Mouse (Mus musculus): ENCODE results near the gene Nfx1. TPM values are rescaled to one million over a fixed set of nuclear protein-coding genes. Genes with fewer than 3 reads are reported as not detected.

Nfx1 gene
- polyA plus RNA-seq, 1 experiment from 2014 or later = 70.5 TPM

- Histone ChIP-seq H3K4me3 (ENCODE audit: low read length) (no peak overlapping the region), H3K27ac (ENCODE audit: low read length) (no peak overlapping the region), H3K4me2 (ENCODE audit: low read depth, low read length) (no peak overlapping the region), H3K4me1 (ENCODE audit: control insufficient read depth, insufficient read depth, low read length) (0 out of 2 replicates have a peak, but pooled peaks cover 2% of the 10 kb centered on the region), H3K9me3 (ENCODE audit: control insufficient read depth, low read length) (no peaks in the 10 kb centered on the region), H3K27me3 (replicated peaks; ENCODE audit: control insufficient read depth, insufficient read depth, low read length) (no peaks in the 10 kb centered on the region), H3K9ac (ENCODE audit: low read depth, low read length) (no peak overlapping the region), H3K36me3 (ENCODE audit: control insufficient read depth, insufficient read depth, low read length) (peaks cover under 1% of the 10 kb centered on the region; the same call in 1 of the 2 replicates)
- no peak for ATAC-seq
- 92% methylated on average over 5 of the region's 5 CpGs for WGBS
Measured at GRCm38 (mm10) chr4:41029372-41029771, 58.7 kb downstream of the Nfx1 start.

- Histone ChIP-seq H3K27ac (ENCODE audit: low read length) (no peak overlapping the region), H3K4me3 (ENCODE audit: low read length) (no peak overlapping the region), H3K36me3 (ENCODE audit: control insufficient read depth, insufficient read depth, low read length) (no peaks in the 10 kb centered on the region; the same call in 1 of the 2 replicates), H3K9ac (ENCODE audit: low read depth, low read length) (0 out of 2 replicates have a peak overlapping the region, but pooled peaks have one; percentile 10), H3K9me3 (ENCODE audit: control insufficient read depth, low read length) (no peaks in the 10 kb centered on the region), H3K4me2 (ENCODE audit: low read depth, low read length) (no peak overlapping the region), H3K4me1 (ENCODE audit: control insufficient read depth, insufficient read depth, low read length) (0 out of 2 replicates have a peak, but pooled peaks cover 2% of the 10 kb centered on the region), H3K27me3 (replicated peaks; ENCODE audit: control insufficient read depth, insufficient read depth, low read length) (no peaks in the 10 kb centered on the region)
- no peak for ATAC-seq
- 83% methylated on average over 3 of the region's 3 CpGs for WGBS
Measured at GRCm38 (mm10) chr4:41031242-41031641, 60.5 kb downstream of the Nfx1 start.

- H3K36me3 ChIP-seq (ENCODE audit: control insufficient read depth, insufficient read depth, low read length) = no peaks in the 10 kb centered on the region
- H3K4me1 ChIP-seq (ENCODE audit: control insufficient read depth, insufficient read depth, low read length) = no peaks in the 10 kb centered on the region; the same call in 1 of the 2 replicates
- no peak overlapping the region for H3K9ac ChIP-seq (ENCODE audit: low read depth, low read length)
- no peak overlapping the region for H3K4me3 ChIP-seq (ENCODE audit: low read length)
- WGBS = 56% methylated on average over 3 of the region's 3 CpGs
- ATAC-seq = no peak
- H3K27me3 ChIP-seq (replicated peaks; ENCODE audit: control insufficient read depth, insufficient read depth, low read length) = no peaks in the 10 kb centered on the region
- no peak overlapping the region for H3K4me2 ChIP-seq (ENCODE audit: low read depth, low read length)
- H3K27ac ChIP-seq (ENCODE audit: low read length) = no peak overlapping the region
- H3K9me3 ChIP-seq (ENCODE audit: control insufficient read depth, low read length) = no peaks in the 10 kb centered on the region
Measured at GRCm38 (mm10) chr4:41037942-41038341, 67.2 kb downstream of the Nfx1 start.

- H3K4me3 ChIP-seq (ENCODE audit: low read length) = no peak overlapping the region
- H3K27me3 ChIP-seq (replicated peaks; ENCODE audit: control insufficient read depth, insufficient read depth, low read length) = no peaks in the 10 kb centered on the region
- ATAC-seq = no peak
- no peak overlapping the region for H3K9ac ChIP-seq (ENCODE audit: low read depth, low read length)
- H3K4me1 ChIP-seq (ENCODE audit: control insufficient read depth, insufficient read depth, low read length) = peaks cover 9% of the 10 kb centered on the region
- 58% methylated on average over 7 of the region's 7 CpGs for WGBS
- H3K9me3 ChIP-seq (ENCODE audit: control insufficient read depth, low read length) = no peaks in the 10 kb centered on the region
- no peaks in the 10 kb centered on the region for H3K36me3 ChIP-seq (ENCODE audit: control insufficient read depth, insufficient read depth, low read length)
- no peak overlapping the region for H3K4me2 ChIP-seq (ENCODE audit: low read depth, low read length)
- no peak overlapping the region for H3K27ac ChIP-seq (ENCODE audit: low read length)
Measured at GRCm38 (mm10) chr4:41040983-41041382, 70.3 kb downstream of the Nfx1 start.

- Histone ChIP-seq H3K27ac (ENCODE audit: low read length) (no peak overlapping the region), H3K9ac (ENCODE audit: low read depth, low read length) (no peak overlapping the region), H3K4me3 (ENCODE audit: low read length) (no peak overlapping the region), H3K4me2 (ENCODE audit: low read depth, low read length) (no peak overlapping the region), H3K4me1 (ENCODE audit: control insufficient read depth, insufficient read depth, low read length) (peaks cover 9% of the 10 kb centered on the region), H3K36me3 (ENCODE audit: control insufficient read depth, insufficient read depth, low read length) (no peaks in the 10 kb centered on the region), H3K27me3 (replicated peaks; ENCODE audit: control insufficient read depth, insufficient read depth, low read length) (no peaks in the 10 kb centered on the region), H3K9me3 (ENCODE audit: control insufficient read depth, low read length) (no peaks in the 10 kb centered on the region)
- WGBS = 63% methylated on average over 12 of the region's 12 CpGs
- ATAC-seq = peak; percentile 24
Measured at GRCm38 (mm10) chr4:41042880-41043279, 72.2 kb downstream of the Nfx1 start.

GRCm38 (mm10) chr4:41043961-41044360, 73.3 kb downstream of the Nfx1 start:
- Histone ChIP-seq H3K9me3 (ENCODE audit: control insufficient read depth, low read length) (no peaks in the 10 kb centered on the region), H3K4me1 (ENCODE audit: control insufficient read depth, insufficient read depth, low read length) (peaks cover 9% of the 10 kb centered on the region), H3K27ac (ENCODE audit: low read length) (no peak overlapping the region), H3K4me2 (ENCODE audit: low read depth, low read length) (no peak overlapping the region), H3K36me3 (ENCODE audit: control insufficient read depth, insufficient read depth, low read length) (no peaks in the 10 kb centered on the region), H3K4me3 (ENCODE audit: low read length) (no peak overlapping the region), H3K9ac (ENCODE audit: low read depth, low read length) (no peak overlapping the region), H3K27me3 (replicated peaks; ENCODE audit: control insufficient read depth, insufficient read depth, low read length) (no peaks in the 10 kb centered on the region)
- 79% methylated on average over 5 of the region's 5 CpGs for WGBS
- 0 out of 2 replicates have a peak, but pooled peaks have one; percentile 24 for ATAC-seq

GRCm38 (mm10) chr4:41045288-41045687, 74.6 kb downstream of the Nfx1 start:
- WGBS = 52% methylated on average over 3 of the region's 3 CpGs
- ATAC-seq = peak; percentile 69

GRCm38 (mm10) chr4:41046254-41046795, 75.6 kb downstream of the Nfx1 start:
- no peak for ATAC-seq
- 84% methylated on average over 13 of the region's 13 CpGs for WGBS
- H3K9ac ChIP-seq (ENCODE audit: low read depth, low read length) = no peak overlapping the region
- no peak overlapping the region for H3K4me3 ChIP-seq (ENCODE audit: low read length)
- no peak overlapping the region for H3K27ac ChIP-seq (ENCODE audit: low read length)
- no peaks in the 10 kb centered on the region for H3K9me3 ChIP-seq (ENCODE audit: control insufficient read depth, low read length)
- peaks cover 12% of the 10 kb centered on the region for H3K4me1 ChIP-seq (ENCODE audit: control insufficient read depth, insufficient read depth, low read length)
- H3K27me3 ChIP-seq (replicated peaks; ENCODE audit: control insufficient read depth, insufficient read depth, low read length) = no peaks in the 10 kb centered on the region
- H3K36me3 ChIP-seq (ENCODE audit: control insufficient read depth, insufficient read depth, low read length) = no peaks in the 10 kb centered on the region
- no peak overlapping the region for H3K4me2 ChIP-seq (ENCODE audit: low read depth, low read length)

More at GRCm38 (mm10) chr4:41045288-41045687, 74.6 kb downstream of the Nfx1 start:
- Histone ChIP-seq H3K9ac (ENCODE audit: low read depth, low read length) (no peak overlapping the region; the same call in 1 of the 2 replicates), H3K4me2 (ENCODE audit: low read depth, low read length) (peak overlapping the region; percentile 19; the same call in 1 of the 2 replicates), H3K9me3 (ENCODE audit: control insufficient read depth, low read length) (no peaks in the 10 kb centered on the region), H3K36me3 (ENCODE audit: control insufficient read depth, insufficient read depth, low read length) (no peaks in the 10 kb centered on the region), H3K4me3 (ENCODE audit: low read length) (no peak overlapping the region), H3K4me1 (ENCODE audit: control insufficient read depth, insufficient read depth, low read length) (peaks cover 9% of the 10 kb centered on the region), H3K27me3 (replicated peaks; ENCODE audit: control insufficient read depth, insufficient read depth, low read length) (no peaks in the 10 kb centered on the region), H3K27ac (ENCODE audit: low read length) (no peak overlapping the region)

- Histone ChIP-seq H3K4me3 (ENCODE audit: low read length) (no peak within 1 kb of the TSS), H3K4me1 (ENCODE audit: control insufficient read depth, insufficient read depth, low read length) (peaks cover 12% of the 10 kb centered on the region), H3K9ac (ENCODE audit: low read depth, low read length) (no peak within 1 kb of the TSS), H3K4me2 (ENCODE audit: low read depth, low read length) (no peak within 1 kb of the TSS), H3K9me3 (ENCODE audit: control insufficient read depth, low read length) (no peaks in the 10 kb centered on the region), H3K27ac (ENCODE audit: low read length) (no peak within 1 kb of the TSS), H3K36me3 (ENCODE audit: control insufficient read depth, insufficient read depth, low read length) (no peaks in the 10 kb centered on the region), H3K27me3 (replicated peaks; ENCODE audit: control insufficient read depth, insufficient read depth, low read length) (no peaks in the 10 kb centered on the region)
- no peak for ATAC-seq
- 43% methylated on average over 9 of the region's 9 CpGs for WGBS
Measured at GRCm38 (mm10) chr4:41047524-41048271, 77.0 kb downstream of the Nfx1 start, which contains the start of gene Aqp7. Aqp7 (minus strand) TSS chr4:41048139.

Data from intestine, embryonic 16.5 days (tissue).